Mouse (Mus musculus) adrenal gland, postnatal 14 days (tissue): ENCODE measurements around the gene Amer2. TPM values are rescaled to one million over a fixed set of nuclear protein-coding genes. Genes with fewer than 3 reads are reported as not detected.
A peak's percentile ranks its signal among the peaks of the same experiment; 100 is the strongest.
"Not testable (repeated sequence)": the region's sequence is repeated elsewhere in the genome, so short reads cannot be mapped to it uniquely, and the experiment has no call there.

Experiments used
- DNase-seq: peaks from one replicate; pipeline ENCODE4 v3.0.0; 2021; ENCODE audit warnings: mixed read lengths
- long read RNA-seq, 2 experiments: library from polyadenylated mRNA; stranded (forward); transcript quantifications; one replicate each; pipeline ENCODE4 v2.0.0; 2021
- total RNA-seq: library from RNA; stranded (reverse); gene quantifications from 2 replicates; pipeline ENCODE4 v1.2.3, GENCODE M21; 2021

Amer2 gene
- 2.6 and 3.0 TPM in 2 replicates for total RNA-seq
- long read RNA-seq, experiment 1, result 0 reads
- long read RNA-seq, experiment 2, full-length matches to known transcripts, result 1 of 2 reads
- long read RNA-seq, experiment 2, partial matches to known transcripts, result 1 of 2 reads
- long read RNA-seq, experiment 2, other reads (novel, unspliced or antisense), result 0 of 2 reads

DNA sequence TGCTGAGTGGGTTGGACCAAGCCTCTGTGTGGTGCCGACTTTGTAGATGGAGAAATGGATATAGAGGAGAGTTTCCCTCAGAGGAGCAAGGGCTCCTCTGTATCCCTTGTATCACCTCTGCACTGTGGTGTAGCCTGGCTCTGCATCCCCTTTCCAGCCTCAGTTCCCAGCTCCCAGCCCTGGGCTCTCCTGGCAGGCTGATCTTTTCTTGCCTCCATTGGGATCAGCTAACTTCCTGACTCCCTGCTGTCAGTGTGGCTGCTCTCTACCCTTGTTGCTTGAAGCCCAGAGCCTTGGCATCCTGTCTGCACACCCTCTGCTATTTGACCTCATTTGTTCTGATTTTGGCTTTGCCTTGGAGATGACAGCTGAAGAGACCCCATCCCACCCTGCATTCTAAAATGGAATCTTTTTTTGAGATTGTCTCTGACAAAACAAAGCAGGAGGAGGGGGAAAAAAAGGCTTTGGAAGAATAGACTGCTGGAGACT lies at the start of gene Amer2:
Gene Amer2 (plus strand): TSS at position 439 of the 489 bp plus-strand sequence.
- no peak for DNase-seq

- DNase-seq, result not testable (repeated sequence)
These were observed 33.1 kb upstream of the Amer2 start for GRCm38 (mm10) chr14:60340001-60340400.

DNA sequence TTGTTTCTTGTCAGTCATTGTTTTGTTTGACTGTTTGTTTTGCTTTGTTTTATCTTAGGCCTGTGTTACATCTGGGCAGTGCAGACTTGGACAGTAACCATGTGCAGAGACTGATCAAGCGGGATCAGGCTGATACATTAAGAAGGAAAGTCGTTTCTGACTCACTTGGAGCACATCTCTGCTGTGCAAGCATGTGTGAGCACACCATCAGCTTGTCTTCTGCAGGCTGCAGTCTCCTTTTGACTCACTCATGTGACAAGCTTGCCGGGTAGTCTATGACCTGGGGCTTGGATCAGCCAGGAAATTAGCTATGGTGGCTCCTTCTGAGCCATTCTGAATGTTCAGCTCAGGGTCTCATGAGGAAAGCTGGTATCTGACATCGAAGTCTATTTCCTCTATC lies 32.5 kb upstream of the Amer2 start:
- DNase-seq, result no peak

DNA sequence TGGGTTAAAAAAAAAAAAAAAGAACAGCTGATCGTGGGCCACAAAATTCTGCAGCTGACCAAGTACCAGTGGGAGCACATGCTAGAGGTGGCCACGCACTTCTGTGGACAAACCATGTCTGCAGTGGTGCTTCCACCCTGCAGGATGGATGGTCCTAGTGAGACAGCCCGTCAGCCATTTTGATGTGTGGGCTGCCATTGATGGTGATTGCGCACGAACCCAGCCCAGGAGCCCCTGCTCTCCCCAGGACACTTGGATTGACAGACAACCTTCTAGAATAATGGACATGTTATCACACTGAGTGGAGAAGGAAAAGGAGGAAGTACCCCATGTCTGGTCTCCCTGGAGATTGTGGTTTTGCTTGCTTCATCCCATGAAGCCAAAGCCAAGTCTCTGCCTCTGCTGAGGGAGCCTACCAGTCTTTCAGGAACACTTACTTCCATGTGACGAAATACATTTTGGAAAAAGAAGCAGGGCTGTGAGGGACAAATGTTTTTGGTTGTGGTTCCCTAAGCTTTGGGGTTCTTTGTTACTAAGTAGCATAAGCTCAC lies 27.7 kb upstream of the Amer2 start:
- DNase-seq, result no peak

- DNase-seq, result no peak
These were observed 14.7 kb upstream of the Amer2 start for GRCm38 (mm10) chr14:60358347-60358746.

DNA sequence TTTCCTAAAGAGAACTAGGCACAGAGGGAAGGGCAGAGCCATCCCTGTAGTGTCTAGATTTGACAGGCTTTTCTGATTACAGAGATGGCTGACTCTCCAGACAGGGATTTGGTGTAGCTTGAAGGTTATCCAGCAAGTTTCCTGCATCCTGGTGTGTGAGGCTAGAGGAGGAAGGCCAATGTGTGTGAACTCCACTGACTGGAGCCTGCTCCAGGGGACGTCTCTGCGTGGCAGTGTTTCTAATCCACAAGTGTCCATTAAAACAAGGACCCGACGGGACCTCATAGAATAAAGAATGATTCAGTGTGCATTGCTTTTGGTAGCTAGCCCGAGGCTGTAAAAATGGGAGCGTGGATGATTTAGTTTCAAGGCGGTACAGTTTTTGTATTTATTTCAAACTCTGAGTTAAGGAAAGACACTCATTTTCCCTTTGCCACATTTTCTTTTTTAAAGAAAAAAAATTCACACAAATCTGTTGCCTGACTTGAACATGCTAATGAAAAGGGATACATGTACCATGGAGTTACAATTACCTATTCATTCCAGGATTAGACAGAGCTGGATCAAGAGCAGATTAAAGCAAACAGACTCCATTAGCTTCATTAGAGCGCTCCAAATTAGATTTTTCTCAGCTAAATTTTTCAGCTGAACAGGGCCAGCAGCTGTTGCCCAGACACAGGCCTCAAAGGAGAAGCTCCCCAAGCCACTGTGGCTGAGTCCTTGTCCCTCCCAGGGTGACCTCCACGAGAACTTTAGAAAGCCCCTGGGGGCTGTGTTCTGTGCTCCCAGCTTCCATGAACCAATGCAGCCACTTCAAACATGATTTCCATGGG lies 11.5 kb upstream of the Amer2 start:
- no peak for DNase-seq

DNA sequence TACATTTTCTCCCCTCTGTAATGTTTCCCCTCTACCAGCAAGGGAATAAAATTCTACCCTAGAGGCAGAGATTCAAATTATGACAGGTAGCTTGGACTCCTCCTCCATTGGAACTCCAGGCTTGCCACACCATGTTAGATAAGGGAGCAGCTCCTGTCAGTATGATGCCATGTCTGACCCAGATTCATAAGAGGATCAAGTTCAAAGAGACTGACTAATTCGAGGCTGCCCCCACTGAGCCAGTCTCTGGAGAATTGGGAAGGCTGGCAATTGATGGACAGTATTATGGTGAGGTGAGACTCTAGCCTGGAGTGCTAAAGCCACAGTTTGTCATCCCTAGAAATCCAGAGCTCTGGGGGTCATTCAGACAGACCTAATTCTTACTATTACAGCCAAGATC lies 6.3 kb upstream of the Amer2 start:
- no peak for DNase-seq

DNA sequence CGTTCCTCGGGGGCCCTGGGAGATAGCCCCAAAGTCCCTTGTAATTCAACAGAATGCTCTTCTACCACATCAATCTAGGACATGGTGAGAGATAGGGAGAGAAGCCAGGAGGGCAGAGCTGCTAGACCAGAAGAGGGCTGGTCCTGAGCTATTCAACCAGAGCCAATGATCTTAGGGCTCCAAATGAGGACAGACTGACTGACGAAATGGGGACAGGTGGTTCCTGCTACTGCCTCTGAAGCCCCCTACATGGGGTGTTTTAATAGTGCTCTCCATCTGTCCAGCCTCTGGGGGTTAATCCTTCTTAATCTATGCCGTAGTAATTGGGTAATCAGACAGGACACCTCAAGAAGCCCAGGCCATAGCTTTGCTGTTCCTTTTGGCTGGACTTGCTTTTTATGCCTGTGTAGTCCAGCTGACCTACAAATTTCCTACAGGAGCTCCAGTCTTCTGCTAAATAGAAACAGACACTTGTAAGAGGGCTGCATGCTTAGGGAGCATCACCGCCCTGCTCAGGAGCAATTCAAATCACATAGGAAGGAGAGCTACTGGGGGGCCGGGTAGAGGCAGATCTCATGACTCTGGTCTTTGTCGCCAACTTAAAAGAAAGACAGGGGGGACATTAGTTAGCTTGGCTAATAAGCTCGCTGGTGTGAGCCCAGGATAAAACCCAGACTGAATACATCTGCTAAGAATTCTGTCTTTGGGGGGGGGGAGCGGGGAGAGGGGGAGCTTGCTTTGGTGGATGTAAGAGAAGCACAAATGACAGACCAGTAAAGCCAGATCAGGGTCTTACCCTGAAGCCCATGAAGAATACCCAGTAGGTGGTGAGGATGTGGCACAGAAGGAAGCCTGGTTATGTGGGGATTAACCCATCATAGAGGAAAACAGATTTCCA lies 4.0 kb upstream of the Amer2 start:
- DNase-seq, result no peak

DNA sequence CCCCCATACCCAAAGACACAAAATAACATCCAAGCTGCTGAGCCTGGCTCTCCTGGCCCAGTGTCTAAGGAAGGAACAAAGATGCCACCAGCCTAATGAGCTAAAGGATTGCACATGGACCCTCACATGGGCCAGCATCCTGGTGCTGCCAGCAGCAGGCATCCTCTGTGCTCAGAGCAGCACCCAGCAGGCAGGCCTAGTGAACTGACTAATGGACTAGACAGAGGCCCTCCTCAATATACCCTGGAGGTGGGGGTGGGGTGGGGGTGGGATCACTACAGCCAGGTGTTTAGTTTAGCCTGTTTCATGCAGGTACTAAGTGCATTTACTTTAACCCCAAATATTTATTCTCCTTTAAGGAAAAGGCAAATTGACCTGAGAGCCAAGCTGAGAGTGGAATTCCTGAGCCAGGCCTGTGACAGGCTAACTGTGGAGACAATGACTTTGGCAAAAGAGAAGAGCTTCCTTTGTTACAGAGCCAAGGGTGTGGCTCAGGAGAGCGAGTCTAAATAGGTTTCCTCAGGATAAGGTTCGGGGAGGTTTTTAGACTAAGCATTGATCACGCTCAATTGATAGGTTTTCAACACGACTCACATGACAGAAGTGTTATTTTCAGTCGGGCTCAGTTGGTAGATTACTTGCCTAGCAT lies 3.3 kb upstream of the Amer2 start:
- DNase-seq, result no peak

- no peak for DNase-seq
These were observed 4.0 kb downstream of the Amer2 start for GRCm38 (mm10) chr14:60377107-60377506.

- peak; percentile 33 for DNase-seq
These were observed 4.5 kb downstream of the Amer2 start for GRCm38 (mm10) chr14:60377546-60377945.

DNA sequence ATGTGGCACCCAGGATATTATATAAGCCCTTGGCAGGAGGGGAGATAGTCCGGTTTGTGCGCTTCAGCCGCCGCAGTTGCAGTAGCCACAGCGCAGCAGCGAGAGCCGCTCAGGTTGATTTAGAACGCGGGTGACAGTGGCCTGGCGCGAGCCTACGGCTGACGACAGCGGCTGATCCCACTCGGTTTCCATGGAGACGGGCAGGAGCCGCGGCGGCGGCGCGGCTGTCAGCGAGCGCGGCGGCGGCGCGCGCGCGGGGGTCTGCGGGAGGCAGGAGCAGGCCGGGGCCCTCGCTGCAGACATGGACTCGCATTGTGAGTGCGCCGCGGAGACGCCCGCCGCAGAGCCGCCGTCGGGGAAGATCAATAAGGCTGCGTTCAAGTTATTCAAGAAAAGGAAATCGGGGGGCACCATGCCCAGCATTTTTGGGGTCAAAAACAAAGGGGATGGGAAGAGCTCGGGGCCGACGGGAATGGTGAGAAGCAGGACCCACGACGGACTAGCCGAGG lies 5.1 kb downstream of the Amer2 start:
- DNase-seq, result peak; percentile 87

- DNase-seq, result peak; percentile 74
These were observed 5.7 kb downstream of the Amer2 start for GRCm38 (mm10) chr14:60378566-60379322.

DNA sequence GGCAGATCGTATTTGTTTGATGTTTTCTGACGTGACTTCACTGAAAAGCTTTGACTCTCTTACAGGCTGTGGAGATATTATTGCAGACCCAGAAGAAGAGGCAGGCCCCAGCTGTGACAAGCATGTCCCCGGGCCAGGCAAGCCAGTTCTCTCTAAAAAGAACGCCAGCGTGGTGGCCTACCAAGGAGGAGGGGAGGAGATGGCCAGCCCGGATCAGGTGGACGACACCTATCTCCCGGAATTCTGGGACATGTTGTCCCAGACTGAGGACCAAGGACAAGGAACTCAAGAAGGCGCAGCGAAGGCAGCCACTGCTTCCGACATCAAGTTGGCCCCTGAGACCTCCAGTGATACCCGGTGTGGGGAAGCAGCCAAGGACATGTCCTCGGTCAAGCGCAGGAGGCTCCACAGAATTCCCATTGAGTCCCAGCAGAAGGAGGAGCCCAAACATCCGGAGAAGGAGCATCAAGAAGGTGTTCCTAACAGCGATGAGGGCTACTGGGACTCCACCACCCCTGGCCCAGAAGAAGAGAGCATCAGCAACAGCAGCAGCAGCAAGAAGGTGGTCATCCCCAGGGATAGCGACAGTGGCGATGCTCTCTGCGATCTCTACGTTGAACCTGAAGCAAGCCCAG lies 6.4 kb downstream of the Amer2 start:
- no peak for DNase-seq

DNA sequence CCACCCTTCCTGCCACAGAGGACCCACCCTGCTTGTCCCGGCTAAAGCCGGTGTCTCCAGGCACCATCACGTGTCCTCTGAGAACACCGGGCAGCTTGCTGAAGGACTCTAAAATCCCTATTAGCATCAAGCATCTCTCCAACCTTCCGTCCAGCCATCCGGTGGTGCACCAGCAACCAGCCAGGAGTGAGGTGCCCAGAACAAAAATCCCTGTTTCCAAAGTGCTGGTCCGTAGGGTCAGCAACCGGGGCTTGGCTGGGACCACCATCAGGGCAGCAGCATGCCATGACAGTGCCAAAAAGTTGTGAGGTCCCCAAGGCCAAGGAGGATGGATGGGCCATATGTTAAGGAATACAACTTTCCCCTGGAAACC lies 6.9 kb downstream of the Amer2 start:
- no peak for DNase-seq

GRCm38 (mm10) chr14:60381671-60382070 lies 8.6 kb downstream of the Amer2 start:
- no peak for DNase-seq

DNA sequence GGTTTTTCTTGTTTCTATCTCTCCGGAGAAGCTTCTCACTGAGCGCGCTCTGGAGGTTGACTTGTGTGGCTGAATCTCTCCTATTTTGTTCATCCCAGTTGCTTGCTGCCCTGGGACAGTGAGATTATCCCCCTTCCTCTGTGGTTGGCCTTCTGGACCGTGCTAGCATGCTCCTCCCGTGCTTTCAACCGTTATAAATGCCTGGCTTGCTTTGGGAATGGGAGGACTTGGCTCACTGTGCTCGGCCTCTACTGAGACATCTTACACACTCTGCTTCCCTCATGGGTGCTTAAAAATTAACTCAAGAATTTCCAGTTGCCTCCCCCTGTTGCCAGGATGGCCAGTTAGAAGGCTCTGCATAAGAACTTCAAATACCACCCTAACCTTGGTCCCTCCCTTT lies 10.8 kb downstream of the Amer2 start:
- DNase-seq, result no peak

- DNase-seq, result no peak
These were observed 11.2 kb downstream of the Amer2 start for GRCm38 (mm10) chr14:60384269-60384668.

- no peak for DNase-seq
These were observed 12.1 kb downstream of the Amer2 start for GRCm38 (mm10) chr14:60385079-60385643.
